Mouse (Mus musculus) forebrain, embryonic 14.5 days (tissue): ENCODE data around the gene Asb18. TPM values are rescaled to one million over a fixed set of nuclear protein-coding genes. Genes with fewer than 3 reads are reported as not detected.

Source experiments
- ATAC-seq: fragments of 200-750 bp; cut with Nextera tagmentation; 2 replicates; pipeline ENCODE4 v1.8.0; 2017; ENCODE audit warnings: mild to moderate bottlenecking, moderate library complexity
- DNase-seq: peaks from one replicate; pipeline ENCODE4 v3.0.0-alpha.2; 2015; ENCODE audit warnings: low spot score
- H3K27ac ChIP-seq: fragments of 300-500 bp; sonication (generic); 2 replicates; pipeline ENCODE4 v1.5.1; 2014; ENCODE audit warnings: low read depth, mild to moderate bottlenecking, control low read depth, low read length, moderate library complexity
- H3K27me3 ChIP-seq: fragments of 300-500 bp; sonication (generic); replicated peaks from 2 replicates; pipeline ENCODE4 v1.6.1; 2014; ENCODE audit warnings: low read length, control low read depth, mixed read lengths; ENCODE audit not compliant: control insufficient read depth, insufficient read depth
- H3K36me3 ChIP-seq: fragments of 300-500 bp; sonication (generic); 2 replicates; pipeline ENCODE4 v1.6.1; 2014; ENCODE audit warnings: low read length, control low read depth; ENCODE audit not compliant: control insufficient read depth, insufficient read depth
- H3K4me1 ChIP-seq: fragments of 300-500 bp; sonication (generic); 2 replicates; pipeline ENCODE4 v1.6.1; 2014; ENCODE audit warnings: antibody characterized with exemption, low read length, control low read depth; ENCODE audit not compliant: control insufficient read depth, insufficient read depth
- H3K4me2 ChIP-seq: fragments of 300-500 bp; sonication (generic); 2 replicates; pipeline ENCODE4 v1.6.1; 2014; ENCODE audit warnings: mild to moderate bottlenecking, control low read depth, low read length
- H3K4me3 ChIP-seq: fragments of 300-500 bp; sonication (generic); 2 replicates; pipeline ENCODE4 v1.5.1; 2014; ENCODE audit warnings: low read depth, low read length, control low read depth
- H3K9ac ChIP-seq: fragments of 300-500 bp; sonication (generic); 2 replicates; pipeline ENCODE4 v1.6.1; 2014; ENCODE audit warnings: mild to moderate bottlenecking, low read length, control low read depth, moderate library complexity
- H3K9me3 ChIP-seq: fragments of 300-500 bp; sonication (generic); replicated peaks from 2 replicates; pipeline ENCODE4 v1.6.1; 2016; ENCODE audit warnings: low read length, control low read depth, mixed read lengths; ENCODE audit not compliant: control insufficient read depth
- WGBS: fragments of 180-500 bp; shearing (Covaris S2); extraction: QIAGEN DNeasy Blood & Tissue Kit; methylation state at CpG from one replicate; pipeline ENCODE4 v1.1.7; 2014; 5-methylcytosine and 5-hydroxymethylcytosine counted together
- polyA plus RNA-seq: library from polyadenylated mRNA; unstranded; fragments of >200 nt; fragmentation: Nextera tagmentation; extraction: Ambion mirVana; gene quantifications from 2 replicates; pipeline ENCODE4 v1.2.1, GENCODE M21; 2014

Gene Asb18
- polyA plus RNA-seq: 0.05 TPM in 1 of 2 replicates, not detected in the other

GRCm38 (mm10) chr1:90014446-90014845 is at the start of gene Asb18:
Asb18 (minus strand) TSS chr1:90014666.
- H3K27ac ChIP-seq: no peak within 1 kb of the TSS
- no peak for ATAC-seq
- H3K27me3 ChIP-seq: no peaks in the 10 kb centered on the region
- no peaks in the 10 kb centered on the region for H3K9me3 ChIP-seq
- H3K36me3 ChIP-seq: no peaks in the 10 kb centered on the region
- H3K9ac ChIP-seq: no peak within 1 kb of the TSS
- H3K4me1 ChIP-seq: no peaks in the 10 kb centered on the region
- no peak within 1 kb of the TSS for H3K4me2 ChIP-seq
- WGBS: 90% methylated on average over 5 of the region's 5 CpGs
- H3K4me3 ChIP-seq: no peak within 1 kb of the TSS
- no peak for DNase-seq

- 20% methylated on average over 7 of the region's 7 CpGs for WGBS
These were observed 46.1 kb upstream of the Asb18 start for GRCm38 (mm10) chr1:90060599-90060998.

DNA sequence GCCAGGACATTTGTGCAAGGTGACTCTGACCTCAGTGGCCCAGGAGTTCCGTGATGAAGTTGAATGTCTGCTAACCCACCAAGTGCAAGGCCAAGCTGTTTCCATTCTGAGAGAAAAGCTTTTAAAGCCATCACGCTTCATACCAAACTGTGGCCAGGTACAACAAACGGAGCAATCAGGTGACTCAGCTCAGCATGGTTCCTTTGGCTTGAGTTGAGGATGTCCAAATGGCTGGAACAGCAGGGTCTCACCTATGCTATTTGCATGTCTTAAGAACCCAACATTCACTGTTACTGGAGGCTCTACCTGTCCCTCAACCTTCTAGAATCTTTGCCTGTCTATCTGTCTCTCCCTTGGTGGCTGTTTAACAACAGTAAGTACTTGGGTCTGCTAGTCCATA is 45.6 kb upstream of the Asb18 start:
- Histone ChIP-seq H3K4me3 (no peak overlapping the region), H3K4me1 (no peaks in the 10 kb centered on the region), H3K27me3 (no peaks in the 10 kb centered on the region), H3K4me2 (no peak overlapping the region), H3K27ac (no peak overlapping the region), H3K9me3 (no peaks in the 10 kb centered on the region), H3K9ac (no peak overlapping the region), H3K36me3 (no peaks in the 10 kb centered on the region)
- 60% methylated on average over 3 of the region's 3 CpGs for WGBS
- DNase-seq (no peak), ATAC-seq (no peak)

More at GRCm38 (mm10) chr1:90060599-90060998, 46.1 kb upstream of the Asb18 start:
- no peak overlapping the region for H3K4me3 ChIP-seq
- DNase-seq (peak; percentile 87), ATAC-seq (peak; percentile 73)
- no peaks in the 10 kb centered on the region for H3K27me3 ChIP-seq
- H3K36me3 ChIP-seq: no peaks in the 10 kb centered on the region
- no peaks in the 10 kb centered on the region for H3K9me3 ChIP-seq
- H3K4me1 ChIP-seq: no peaks in the 10 kb centered on the region
- H3K4me2 ChIP-seq: no peak overlapping the region
- no peak overlapping the region for H3K9ac ChIP-seq
- no peak overlapping the region for H3K27ac ChIP-seq

DNA sequence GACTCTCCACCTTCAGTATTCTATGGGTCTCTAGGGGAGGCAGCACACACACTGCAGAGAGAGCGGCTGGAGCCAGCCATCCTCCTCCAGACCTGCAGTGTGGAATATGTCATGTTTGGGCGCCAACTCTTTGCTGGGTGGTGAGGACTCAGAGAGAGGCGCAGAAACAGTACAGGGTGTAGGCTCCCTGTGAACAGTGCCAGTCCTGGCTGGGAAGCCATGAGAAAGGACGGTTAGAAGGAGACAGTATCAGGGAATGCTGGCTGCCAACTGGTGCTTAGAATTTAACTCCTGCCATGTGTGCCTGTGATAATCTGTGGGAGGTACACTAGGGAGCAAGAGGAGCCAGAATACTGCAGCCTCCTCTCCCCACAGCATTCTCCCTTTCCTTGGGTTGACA is 40.5 kb upstream of the Asb18 start:
- WGBS: 80% methylated on average over 4 of the region's 4 CpGs
- no peaks in the 10 kb centered on the region for H3K9me3 ChIP-seq
- no peak overlapping the region for H3K9ac ChIP-seq

DNA sequence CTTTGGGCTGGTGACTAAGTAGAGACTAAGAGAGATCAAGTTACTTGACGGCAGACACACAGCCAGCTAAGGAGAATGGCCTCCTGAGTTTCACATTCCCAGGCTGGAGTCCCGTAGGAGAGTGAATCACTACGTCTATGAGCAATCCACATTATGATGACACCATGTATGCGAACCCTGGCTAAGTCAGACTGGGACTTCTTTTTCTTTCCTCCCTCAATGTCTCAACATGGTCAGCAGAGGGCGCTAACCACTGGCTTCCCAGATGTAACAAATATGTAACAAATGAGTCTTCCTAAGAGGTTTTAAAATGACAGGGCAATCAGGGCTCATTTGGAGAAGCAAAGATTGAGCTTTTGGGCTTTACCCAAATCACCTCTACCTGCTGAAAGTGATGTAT is 36.9 kb upstream of the Asb18 start:
- Histone ChIP-seq H3K4me2 (no peak overlapping the region), H3K9me3 (no peaks in the 10 kb centered on the region), H3K9ac (no peak overlapping the region), H3K27ac (no peak overlapping the region), H3K4me3 (no peak overlapping the region), H3K27me3 (no peaks in the 10 kb centered on the region), H3K4me1 (no peaks in the 10 kb centered on the region), H3K36me3 (no peaks in the 10 kb centered on the region)
- ATAC-seq: no peak
- 41% methylated on average over 5 of the region's 5 CpGs for WGBS
- DNase-seq: peak; percentile 82

More for the DNA sequence above, 40.5 kb upstream of the Asb18 start:
- Histone ChIP-seq H3K27me3 (no peaks in the 10 kb centered on the region), H3K36me3 (no peaks in the 10 kb centered on the region), H3K4me1 (no peaks in the 10 kb centered on the region), H3K4me3 (no peak overlapping the region), H3K27ac (no peak overlapping the region), H3K4me2 (no peak overlapping the region)
- no peak for ATAC-seq
- DNase-seq: no peak

DNA sequence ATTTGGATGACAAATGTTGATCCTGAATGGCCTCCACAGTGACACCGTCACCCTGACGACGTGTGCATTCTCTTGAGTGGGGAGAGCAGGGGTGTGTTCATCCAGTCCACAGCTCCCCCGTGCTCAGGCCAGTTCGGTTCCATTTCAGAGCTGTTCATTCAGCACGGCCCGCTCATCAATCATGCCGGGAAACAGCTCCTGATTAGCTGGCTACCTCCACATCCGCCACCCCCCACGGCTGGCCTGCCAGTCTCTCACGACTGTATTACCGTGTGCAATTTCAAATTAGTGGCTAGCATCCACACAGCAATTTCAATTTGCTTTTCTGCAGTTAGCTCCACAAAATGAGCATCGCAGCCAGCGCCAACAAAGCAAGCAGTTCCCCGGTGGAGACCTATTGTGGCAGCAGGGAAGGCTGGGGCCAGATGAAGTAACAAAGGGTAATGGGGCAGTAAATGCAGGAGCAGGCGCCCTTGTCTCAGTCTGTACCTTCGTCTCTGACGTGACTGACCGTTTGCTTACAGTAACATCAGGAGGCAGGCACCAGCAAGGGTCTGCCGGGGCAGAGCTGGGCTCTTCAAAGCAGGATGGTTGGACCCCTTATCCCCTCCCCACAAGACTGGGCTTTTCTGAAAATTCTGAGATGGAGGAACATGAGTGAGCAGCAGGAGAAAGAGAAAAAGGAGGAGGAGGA is 35.7 kb upstream of the Asb18 start:
- H3K27me3 ChIP-seq: no peaks in the 10 kb centered on the region
- H3K4me1 ChIP-seq: no peaks in the 10 kb centered on the region
- ATAC-seq (peak; percentile 42; the same call in 1 of the 2 replicates), DNase-seq (peak; percentile 39)
- H3K4me3 ChIP-seq: no peak overlapping the region
- H3K9me3 ChIP-seq: no peaks in the 10 kb centered on the region
- no peak overlapping the region for H3K4me2 ChIP-seq
- 29% methylated on average over 20 of the region's 20 CpGs for WGBS
- peak overlapping the region; percentile 29; the same call in 1 of the 2 replicates for H3K9ac ChIP-seq
- no peaks in the 10 kb centered on the region for H3K36me3 ChIP-seq
- no peak overlapping the region for H3K27ac ChIP-seq

- Histone ChIP-seq H3K9ac (no peak overlapping the region), H3K4me1 (no peaks in the 10 kb centered on the region), H3K27ac (no peak overlapping the region), H3K9me3 (no peaks in the 10 kb centered on the region), H3K27me3 (0 out of 2 replicates have a peak, but pooled peaks cover 4% of the 10 kb centered on the region), H3K4me3 (no peak overlapping the region), H3K36me3 (no peaks in the 10 kb centered on the region), H3K4me2 (no peak overlapping the region)
- 68% methylated on average over 2 of the region's 2 CpGs for WGBS
- ATAC-seq: no peak
- DNase-seq: no peak
These were observed 13.8 kb upstream of the Asb18 start for GRCm38 (mm10) chr1:90028305-90028704.

DNA sequence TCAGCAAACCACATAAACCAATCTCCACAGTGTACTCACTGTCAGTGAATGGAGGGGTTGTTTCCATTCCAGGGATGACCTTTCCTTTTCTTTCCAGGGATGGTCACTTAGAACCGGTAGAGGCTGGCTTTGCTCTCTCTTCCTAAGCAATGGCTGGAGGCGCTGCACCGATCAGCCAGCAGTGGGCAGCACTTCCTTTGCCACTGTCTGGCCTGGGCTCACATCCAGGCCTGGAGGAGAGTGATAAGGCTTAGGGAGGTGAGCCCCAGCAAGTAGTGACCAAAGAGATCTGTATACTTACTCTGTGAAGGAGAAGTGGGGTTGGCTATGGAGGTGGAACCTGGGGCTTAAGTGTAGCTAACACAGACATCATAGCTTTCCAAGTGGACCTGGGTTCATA is 12.5 kb upstream of the Asb18 start:
- Histone ChIP-seq H3K9me3 (no peaks in the 10 kb centered on the region), H3K9ac (no peak overlapping the region), H3K4me3 (no peak overlapping the region), H3K4me2 (no peak overlapping the region), H3K27ac (no peak overlapping the region), H3K4me1 (no peaks in the 10 kb centered on the region), H3K36me3 (no peaks in the 10 kb centered on the region), H3K27me3 (0 out of 2 replicates have a peak, but pooled peaks cover 4% of the 10 kb centered on the region)
- DNase-seq (no peak), ATAC-seq (no peak)
- WGBS: 18% methylated on average over 3 of the region's 3 CpGs

- no peak for ATAC-seq
- WGBS: 80% methylated on average over 5 of the region's 5 CpGs
- DNase-seq: no peak
- Histone ChIP-seq H3K27me3 (0 out of 2 replicates have a peak, but pooled peaks cover 4% of the 10 kb centered on the region), H3K36me3 (no peaks in the 10 kb centered on the region), H3K4me3 (no peak overlapping the region), H3K9ac (no peak overlapping the region), H3K27ac (no peak overlapping the region), H3K4me2 (no peak overlapping the region), H3K9me3 (no peaks in the 10 kb centered on the region), H3K4me1 (no peaks in the 10 kb centered on the region)
These were observed 5.9 kb upstream of the Asb18 start for GRCm38 (mm10) chr1:90020336-90020735.
